Mouse (Mus musculus) spleen, postnatal 36 days (tissue): Measurements from ENCODE around the gene Uhrf1bp1.

Source experiments
- DNase-seq, 2 experiments: peaks; one replicate each; pipeline ENCODE4 v3.0.0; 2022; ENCODE audit warnings: low spot score in 2 of 2, mixed read lengths in 1 of 2

Gene Uhrf1bp1

DNA sequence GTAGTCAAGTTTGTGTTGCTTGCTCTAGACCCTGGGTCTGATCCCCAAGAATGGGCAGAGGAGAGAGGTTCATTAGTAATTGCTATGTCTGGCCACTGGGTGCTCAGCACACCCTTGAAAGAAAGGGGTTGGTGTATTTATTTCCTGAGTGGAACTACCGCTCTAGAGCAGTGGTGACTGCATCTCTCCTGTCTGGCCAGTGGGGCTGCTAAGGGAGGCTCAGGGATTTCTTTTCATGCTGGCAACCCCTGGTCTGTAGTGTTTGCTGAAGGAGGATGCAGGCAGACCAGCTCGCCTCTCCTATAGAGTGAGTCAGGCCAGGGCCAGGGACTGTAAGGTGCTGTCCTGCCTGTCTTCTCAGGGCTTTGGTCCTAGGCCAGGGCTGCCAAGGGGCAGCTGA is 90.9 kb downstream of the Uhrf1bp1 start:
- no peak for DNase-seq
